Mouse (Mus musculus) spleen, adult 2 months (tissue): ENCODE results near the gene Kidins220.

Source experiments
- CTCF ChIP-seq: fragments of 200-500 bp; IDR thresholded peaks from 2 replicates; pipeline ENCODE4 v1.5.1; 2011; ENCODE audit warnings: mild to moderate bottlenecking, inconsistent platforms; ENCODE audit not compliant: insufficient read depth, insufficient read length, insufficient replicate concordance; ENCODE audit errors: extremely low read depth
- POLR2A ChIP-seq: fragments of 200-500 bp; IDR thresholded peaks from 2 replicates; pipeline ENCODE4 v1.6.1; 2011; ENCODE audit warnings: low read depth, low read length, inconsistent platforms

GRCm38 (mm10) chr12:25092027-25092704 is 117.4 kb downstream of the Kidins220 start:
- TF ChIP-seq CTCF (peak; percentile 100), POLR2A (no peak)
